Mouse (Mus musculus) spleen, postnatal 14 days (tissue): ENCODE data around the gene Chst5.
A peak's percentile ranks its signal among the peaks of the same experiment; 100 is the strongest.
"Not testable (repeated sequence)": the region's sequence is repeated elsewhere in the genome, so short reads cannot be mapped to it uniquely, and the experiment has no call there.

Experiments
- DNase-seq, 2 experiments: peaks; one replicate each; pipeline ENCODE4 v3.0.0; 2021 to 2022; ENCODE audit warnings: low spot score in 2 of 2

Chst5 gene

DNA sequence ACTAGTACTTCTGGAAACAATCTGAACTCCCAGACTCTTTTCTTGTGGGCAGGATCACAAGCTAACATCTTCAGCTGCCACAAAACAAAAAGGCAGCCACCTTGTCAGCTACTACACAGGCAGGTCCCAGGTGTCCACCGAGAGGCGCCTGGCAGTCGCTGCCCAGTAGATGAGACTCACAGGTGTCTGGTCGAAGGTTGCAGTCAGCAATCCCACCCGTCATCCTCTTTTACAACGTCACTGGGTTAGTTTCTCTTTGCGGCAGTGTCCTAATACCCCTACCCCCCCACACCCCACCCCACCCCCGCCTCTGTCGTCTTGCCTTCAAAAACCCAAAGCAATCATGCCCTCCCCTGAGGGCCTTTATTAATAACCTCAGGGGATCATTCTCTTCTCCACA lies 34.5 kb downstream of the Chst5 start:
- no peak for DNase-seq

DNA sequence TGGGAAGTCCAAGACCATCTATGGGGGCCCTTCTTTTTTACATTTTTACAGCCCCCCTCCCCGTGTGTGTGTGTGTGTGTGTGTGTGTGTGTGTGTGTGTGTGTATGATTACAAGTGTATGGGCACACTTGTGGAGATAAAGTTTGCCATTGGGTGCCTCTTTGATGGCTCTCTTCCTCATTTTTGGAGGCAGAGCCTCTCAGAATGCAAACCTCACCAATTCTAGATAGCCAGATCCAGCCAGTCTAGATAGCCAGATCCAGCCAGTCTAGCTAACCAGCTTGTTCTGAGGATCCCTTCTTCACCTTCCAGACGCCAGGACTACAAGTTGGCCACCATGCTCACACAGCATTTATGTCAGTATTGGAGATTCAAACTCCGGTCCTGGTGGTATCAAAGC lies 39.0 kb downstream of the Chst5 start:
- no peak for DNase-seq

DNA sequence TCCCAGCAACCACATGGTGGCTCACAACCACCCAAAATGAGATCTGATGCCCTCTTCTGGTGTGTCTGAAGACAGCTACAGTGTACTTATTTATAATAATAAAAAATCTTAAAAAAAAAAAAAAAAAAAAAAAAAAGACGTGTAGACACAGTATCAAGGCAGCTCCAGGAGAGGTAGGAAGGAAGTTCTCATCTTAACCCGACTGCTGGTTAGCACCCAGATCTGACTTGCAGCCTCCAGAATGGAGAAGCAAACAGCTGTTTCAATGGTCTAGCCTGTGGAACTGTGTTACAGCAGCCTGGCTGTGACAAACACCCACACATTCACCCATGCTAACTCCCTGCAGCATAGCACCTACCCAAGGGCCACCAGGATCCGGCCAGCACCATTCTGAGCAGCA lies 39.9 kb downstream of the Chst5 start:
- no peak for DNase-seq

DNA sequence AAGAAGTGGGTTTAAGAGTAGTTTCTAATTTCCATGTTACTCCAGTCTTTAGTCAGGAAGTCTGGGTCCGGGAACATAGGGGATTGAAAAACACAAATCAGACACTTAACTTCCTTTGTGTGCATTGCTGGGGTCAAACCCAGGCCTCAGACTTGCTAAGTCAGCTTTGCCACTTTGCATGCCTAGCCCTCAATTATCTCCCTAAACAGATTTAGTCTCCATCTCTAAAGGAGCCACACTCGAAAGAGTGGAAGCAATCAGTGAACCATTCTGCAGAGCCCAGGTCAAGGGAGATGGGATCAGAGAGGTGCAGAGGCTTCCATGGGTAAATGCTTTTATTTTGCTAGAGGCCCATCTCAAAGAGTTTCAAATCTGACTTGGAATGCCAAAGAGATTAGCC lies 41.6 kb downstream of the Chst5 start:
- no peak for DNase-seq

DNA sequence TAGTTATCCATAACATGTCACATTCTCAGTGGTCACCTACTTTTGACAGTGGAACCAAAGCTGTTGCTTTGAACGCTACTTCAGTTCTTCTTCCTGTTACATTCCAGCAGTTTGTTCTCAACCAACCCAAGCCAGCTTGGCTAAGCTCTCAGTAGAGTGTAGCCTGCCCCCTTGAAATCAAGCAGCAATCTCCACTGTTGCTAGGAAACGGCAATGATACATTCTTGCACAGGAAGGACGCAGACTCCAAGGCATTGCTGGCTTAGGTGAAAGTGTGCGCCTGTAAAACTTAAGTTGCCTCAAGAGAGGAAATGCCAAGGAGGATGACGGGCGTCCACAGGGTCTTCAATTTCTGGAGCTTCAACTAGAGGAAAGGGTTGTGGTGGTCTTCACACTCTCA lies 44.4 kb downstream of the Chst5 start:
- no peak for DNase-seq

DNA sequence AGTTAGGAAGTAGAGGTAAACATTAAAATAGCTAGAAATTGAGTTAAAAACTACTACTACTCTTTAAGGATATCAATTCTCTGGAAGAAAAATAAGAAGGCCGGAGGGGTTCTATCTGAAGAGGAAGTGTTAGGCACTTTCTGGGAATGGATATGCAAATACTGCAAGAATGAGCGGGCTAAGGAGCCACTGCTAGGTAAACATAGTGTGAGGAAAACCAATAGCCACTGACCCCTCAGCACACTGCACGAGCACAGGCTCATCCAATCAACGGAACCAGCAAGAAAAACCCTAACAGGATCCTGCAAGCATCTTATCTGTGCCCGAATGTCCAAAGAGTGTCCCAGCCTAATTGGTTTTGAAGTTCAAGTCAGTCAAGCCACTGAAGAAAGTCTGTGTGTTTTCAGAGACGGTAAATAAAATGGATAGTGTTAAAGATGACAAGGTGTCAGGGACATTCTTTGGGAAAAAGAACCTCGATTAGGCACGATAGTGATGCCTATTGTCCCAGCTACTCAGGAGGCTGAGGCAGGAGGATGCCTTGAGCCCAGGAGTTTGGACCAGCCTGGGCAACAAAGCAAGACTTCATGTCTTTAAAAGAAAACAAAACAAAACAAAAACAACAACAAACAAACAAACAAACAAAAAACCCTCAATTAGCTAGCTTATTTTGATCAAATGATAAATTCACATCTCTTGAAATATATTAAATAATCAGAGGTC lies 45.0 kb downstream of the Chst5 start:
- DNase-seq: no peak

DNA sequence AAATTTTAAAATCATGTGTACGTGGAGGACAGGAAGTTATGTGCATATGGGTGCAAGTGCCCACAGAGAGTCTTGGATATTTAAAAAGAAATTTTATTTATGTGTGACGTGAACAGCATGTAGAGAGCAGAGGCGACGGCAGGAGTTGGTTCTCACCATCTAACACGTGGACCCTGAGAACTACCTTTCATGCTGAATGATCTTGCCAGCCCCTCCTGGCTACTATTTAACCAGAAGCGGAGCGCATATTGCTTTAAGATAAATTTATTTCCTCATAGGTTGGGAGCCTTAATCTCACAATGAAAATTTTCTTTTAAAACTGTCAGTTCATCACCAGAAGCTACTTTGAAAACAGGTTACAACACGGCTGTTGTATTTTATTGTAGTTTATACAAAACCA lies 45.6 kb downstream of the Chst5 start:
- no peak for DNase-seq

DNA sequence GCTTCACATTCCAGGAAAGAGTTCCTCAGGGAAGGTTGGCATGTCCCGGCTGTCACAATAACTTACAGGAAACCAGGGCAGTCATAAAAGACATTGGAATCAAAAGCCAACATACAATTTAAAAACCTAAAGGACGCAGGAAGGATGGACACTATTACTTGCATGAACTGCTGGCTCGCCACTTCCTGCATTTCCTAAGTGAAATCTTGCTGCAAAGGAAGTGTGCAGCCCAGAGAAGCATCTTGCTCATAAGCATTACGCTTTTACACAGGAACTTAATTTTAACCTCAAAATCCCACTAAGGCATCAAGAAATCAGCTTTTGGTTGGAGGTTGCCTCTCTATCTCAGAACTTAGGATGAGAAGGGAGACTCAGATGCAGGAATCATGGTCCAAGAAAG lies 47.0 kb downstream of the Chst5 start:
- no peak for DNase-seq

DNA sequence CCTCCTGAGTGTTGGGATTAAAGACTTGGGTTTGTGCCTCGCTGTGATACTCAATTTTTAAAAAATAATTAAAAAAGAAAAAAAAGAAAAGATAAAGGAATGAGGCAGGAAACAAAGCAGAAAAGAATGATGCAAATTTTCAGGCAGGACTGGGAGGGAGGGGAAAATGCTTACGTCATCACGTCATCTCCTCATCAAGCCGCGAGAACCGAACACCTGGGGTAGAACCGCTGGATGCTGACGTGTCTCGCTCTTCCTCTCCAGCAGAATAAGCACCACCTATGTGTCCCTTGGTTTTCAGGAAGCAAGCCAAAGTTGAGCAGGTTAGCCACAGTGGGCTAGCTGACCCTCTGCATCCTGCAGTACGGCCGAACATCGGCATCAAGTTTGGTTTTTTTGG lies 54.3 kb downstream of the Chst5 start:
- no peak for DNase-seq

DNA sequence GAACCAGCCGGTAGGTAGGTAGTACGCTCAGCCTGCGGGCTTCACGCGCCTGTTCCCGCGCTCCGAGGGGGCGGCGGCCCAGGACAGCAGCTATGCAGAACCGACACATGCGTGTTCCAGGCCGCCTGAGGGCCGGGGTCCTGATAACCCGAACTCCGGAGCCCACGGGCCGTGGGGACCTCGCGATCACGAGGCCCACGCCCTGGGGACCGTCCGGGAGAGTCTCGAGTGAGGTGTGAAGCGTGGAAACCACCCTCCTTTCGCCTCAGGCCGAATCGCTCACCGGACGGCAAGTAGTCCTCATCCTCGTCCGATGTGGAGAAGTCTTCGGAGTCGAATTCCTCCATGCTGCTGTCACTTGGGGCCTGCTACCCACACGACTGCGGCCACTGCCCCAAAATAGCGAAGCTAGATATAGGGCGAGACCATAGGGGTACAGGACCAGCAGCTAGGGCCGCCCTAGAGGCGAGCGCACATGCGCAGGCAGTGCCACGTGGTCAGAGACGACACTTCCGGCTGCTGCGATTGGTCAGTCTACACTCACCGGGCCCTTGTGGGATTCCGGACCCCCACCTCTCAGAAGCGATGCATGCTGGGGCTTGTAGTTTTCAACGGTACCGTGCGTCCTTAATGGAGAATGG lies 56.3 kb downstream of the Chst5 start, which contains the start of gene Cfdp1:
Gene Cfdp1, minus strand, starts transcription at position 431 of the 641 bp plus-strand sequence.
- peak; percentile 86 to 93 for DNase-seq

DNA sequence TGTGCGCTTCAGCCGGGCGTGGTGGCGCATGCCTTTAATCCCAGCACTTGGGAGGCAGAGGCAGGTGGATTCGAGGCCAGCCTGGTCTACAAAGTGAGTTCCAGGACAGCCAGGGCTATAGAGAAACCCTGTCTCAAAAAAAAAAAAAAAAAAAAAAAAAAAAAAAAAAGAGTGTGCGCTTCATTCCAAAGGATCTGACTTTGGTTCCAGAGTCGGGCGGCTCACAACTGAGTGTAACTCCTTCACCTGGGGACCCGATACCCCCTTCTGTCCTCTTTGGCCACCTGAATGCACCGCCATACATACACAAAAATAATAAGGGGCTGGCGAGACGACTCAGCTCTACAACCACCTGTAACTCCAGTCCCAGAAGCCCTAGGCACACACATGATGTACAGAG lies 57.0 kb downstream of the Chst5 start:
- not testable (repeated sequence) for DNase-seq

DNA sequence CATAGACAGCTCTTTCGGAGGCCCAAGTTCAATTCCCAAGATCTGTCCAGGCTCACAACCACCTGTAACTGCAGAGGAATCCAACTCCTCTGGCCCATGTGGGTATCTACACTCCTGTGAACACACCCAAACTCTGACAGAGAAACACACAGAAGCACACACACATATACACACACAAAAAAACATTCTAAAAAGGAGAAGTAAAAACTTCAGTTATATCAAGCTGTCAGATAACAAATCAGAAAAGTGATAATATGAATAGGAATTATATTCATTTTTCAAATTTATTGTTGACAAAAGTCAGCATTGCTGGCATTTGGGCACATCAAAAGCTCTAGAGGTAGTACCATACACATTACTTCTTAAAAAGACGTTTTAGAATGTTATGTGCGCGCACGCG lies 63.5 kb downstream of the Chst5 start:
- DNase-seq: no peak
